Comparison of ENCODE assay signal across 23 mouse cellular contexts in the genomic region with DNA sequence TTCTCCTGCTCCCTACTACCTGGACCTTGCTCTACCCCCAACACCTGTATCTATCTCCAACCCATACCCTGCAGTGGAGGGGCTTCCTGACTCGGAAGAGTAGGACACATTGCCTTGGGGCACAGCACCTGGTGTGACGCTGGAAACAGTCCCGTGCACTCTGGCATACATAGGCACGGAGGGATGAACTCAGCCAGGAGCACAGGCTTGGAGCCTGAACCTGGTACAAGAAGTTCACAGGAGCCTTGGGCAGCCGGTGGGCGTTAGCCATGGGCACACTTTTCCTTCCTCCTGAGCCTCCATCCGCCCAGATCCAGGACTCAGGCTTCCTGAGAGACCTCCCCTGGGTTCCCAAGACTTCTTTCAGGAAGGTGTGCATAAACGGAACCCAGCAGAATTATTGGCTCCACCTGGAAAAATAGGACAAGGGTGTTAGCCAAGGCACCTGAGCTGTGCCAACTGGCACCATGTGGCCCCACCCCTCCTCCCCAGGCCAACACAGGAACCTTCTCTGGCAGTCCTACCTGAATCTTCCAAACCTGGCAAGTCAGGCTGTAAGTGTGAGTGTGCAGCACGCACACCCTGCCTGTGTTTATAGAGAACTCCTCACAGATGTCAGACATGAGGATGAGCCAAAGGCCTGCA. TPM values are rescaled to one million over a fixed set of nuclear protein-coding genes. Genes with fewer than 3 reads are reported as not detected.
DNase-seq lines count a peak whose midpoint lies in the region; ATAC-seq lines count a peak whose summit lies in the region.
"Had no signal": no experiment of that assay in that cellular context is flagged by ENCODE, and none has a peak within 500 bp of the region (broad histone marks: within the 10 kb centered on the region; RNA-seq: fewer than 3 reads in every experiment).

No protein-coding gene starts in this region.

- no peaks in the 10 kb centered on the region for H3K9me3 ChIP-seq in forebrain, embryonic 14.5 days (replicated peaks; ENCODE audit: control insufficient read depth, low read length)
- H3K9me3 ChIP-seq: intestine, embryonic 15.5 days; midbrain, embryonic 10.5 days; neural tube, embryonic 13.5 days had no signal

- ATAC-seq in cerebellum, adult (ENCODE audit: insufficient number of reproducible peaks, low FRiP score, low TSS enrichment): peak; percentile 69
- ATAC-seq in forebrain, embryonic 14.5 days: no peak
- ATAC-seq: CD4-positive, CD25-positive, alpha-beta regulatory T cell, adult 4 months; intestine, embryonic 15.5 days had no signal

- H3K27me3 ChIP-seq in forebrain, embryonic 14.5 days (replicated peaks; ENCODE audit: control insufficient read depth, insufficient read depth, low read length): no peaks in the 10 kb centered on the region
- H3K27me3 ChIP-seq: intestine, embryonic 15.5 days; neural tube, embryonic 13.5 days had no signal

- 91% methylated on average over 9 of the region's 9 CpGs for WGBS in forebrain, embryonic 14.5 days

- intact Hi-C loops in left cerebral cortex, postnatal 36 days (cut with DNase I): loop anchor here (10.0 kb wide), 1 partner anchor 131 kb away; no protein-coding TSS in a partner anchor

- H3K4me2 ChIP-seq in forebrain, embryonic 14.5 days (ENCODE audit: low read length): no peak overlapping the region
- H3K4me2 ChIP-seq: heart, embryonic 11.5 days; hindbrain, embryonic 14.5 days; intestine, embryonic 15.5 days; neural tube, embryonic 13.5 days had no signal

- H3K9ac ChIP-seq in forebrain, embryonic 14.5 days (ENCODE audit: low read length): no peak overlapping the region
- H3K9ac ChIP-seq: hindbrain, embryonic 14.5 days; intestine, embryonic 15.5 days; neural tube, embryonic 13.5 days had no signal

- H3K27ac ChIP-seq in forebrain, embryonic 14.5 days (ENCODE audit: low read depth, low read length): no peak overlapping the region
- H3K27ac ChIP-seq: hindbrain, embryonic 14.5 days; intestine, embryonic 15.5 days; midbrain, embryonic 10.5 days; neural tube, embryonic 13.5 days had no signal

- H3K36me3 ChIP-seq in forebrain, embryonic 14.5 days (ENCODE audit: control insufficient read depth, insufficient read depth, low read length): no peaks in the 10 kb centered on the region
- H3K36me3 ChIP-seq: G1E; intestine, embryonic 15.5 days; midbrain, embryonic 10.5 days; neural tube, embryonic 13.5 days had no signal

- no peak overlapping the region for H3K4me3 ChIP-seq in forebrain, embryonic 14.5 days (ENCODE audit: low read depth, low read length)
- H3K4me3 ChIP-seq: intestine, embryonic 15.5 days; midbrain, embryonic 10.5 days; neural tube, embryonic 13.5 days had no signal

- H3K4me1 ChIP-seq in forebrain, embryonic 14.5 days (ENCODE audit: control insufficient read depth, insufficient read depth, low read length): no peaks in the 10 kb centered on the region

- no peak for DNase-seq in cerebellum, postnatal 4 days (ENCODE audit: low spot score in 2 of 2)
- peak; percentile 89 for DNase-seq in brain, adult 2 months (ENCODE audit: low read depth, low spot score)
- DNase-seq in cerebellum, postnatal 10 days: peak; percentile 61 to 68
- peak; percentile 16 to 65 for DNase-seq in kidney, postnatal 25 days
- no peak for DNase-seq in left cerebral cortex, postnatal 36 days (ENCODE audit: low spot score in 2 of 2)
- DNase-seq in forebrain, embryonic 14.5 days (ENCODE audit: low spot score): no peak
- DNase-seq in heart, adult 18-20 months: no peak
- DNase-seq: adrenal gland, adult 2 months; gastrocnemius, postnatal 25 days; layer of hippocampus, adult 9-11 months; liver; lung, adult 2 months; lung, postnatal 36 days; right cerebral cortex, postnatal 25 days; thymus, postnatal 14 days had no signal

RNA-seq across cellular contexts. Expression of a gene that starts 26.5 kb away (rescaled TPM):
- 10 to 100 TPM; 82.6 to 94.5 TPM for total RNA-seq in left cerebral cortex, postnatal 36 days (2021)
- polyA plus RNA-seq in forebrain, embryonic 14.5 days (2014; fragmentation: Nextera tagmentation; extraction: Ambion mirVana): 33.3 and 40.0 TPM in 2 replicates
- 10 to 100 TPM; 18.7 to 20.6 TPM for total RNA-seq in heart, adult 18-20 months (2021)
- total RNA-seq: G1E had no signal
- polyA plus RNA-seq: G1E had no signal

Comparison
In these comparisons a context has a peak if more than half of its experiments do, and no peak if none do; other contexts are left out.
1. DNase-seq: peak in brain, adult 2 months (single experiment), cerebellum, postnatal 10 days (2 of 2) and kidney, postnatal 25 days (2 of 2); none in cerebellum, postnatal 4 days (0 of 2), left cerebral cortex, postnatal 36 days (0 of 2), forebrain, embryonic 14.5 days (single experiment) and heart, adult 18-20 months (0 of 2).